Mouse (Mus musculus): ENCODE data around the gene Nt5dc3.

DNA sequence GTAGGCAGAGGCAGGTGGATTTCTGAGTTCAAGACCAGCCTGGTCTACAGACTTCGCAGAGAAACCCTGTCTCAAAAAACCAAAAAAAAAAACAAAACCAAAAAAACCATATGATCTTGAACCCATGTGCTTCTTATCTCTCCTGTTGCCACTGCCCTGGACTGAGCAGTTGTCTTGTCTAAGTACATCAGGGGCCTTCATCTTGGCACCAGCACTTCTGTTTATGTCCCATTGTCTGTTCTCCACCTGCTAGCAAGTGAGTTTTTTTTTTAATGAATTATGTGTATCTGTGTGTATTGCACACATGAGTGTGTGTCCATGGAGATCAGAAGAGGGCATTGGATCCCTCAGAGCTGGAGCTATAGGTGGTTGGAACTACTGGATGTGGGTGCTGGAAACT is 28.6 kb downstream of the Nt5dc3 start:
- TF ChIP-seq POLR2A (IDR thresholded peaks at IDR 0.05; ENCODE audit: low read depth, low read length) (no peak), CTCF (conservative IDR thresholded peaks at IDR 0.05; ENCODE audit: insufficient read depth, insufficient read length, low read depth, low read length) (no peak)
